Mouse (Mus musculus) liver, embryonic 14.5 days (tissue): ENCODE measurements around the gene Glis2.

Experiments used
- CTCF ChIP-seq: IDR thresholded peaks from 2 replicates; pipeline ENCODE4 v1.5.1; 2016; ENCODE audit warnings: antibody characterized with exemption, low read depth, control low read depth
- EP300 ChIP-seq: IDR thresholded peaks from 2 replicates; pipeline ENCODE4 v1.6.1; 2016; ENCODE audit warnings: antibody characterized with exemption, low read depth

DNA sequence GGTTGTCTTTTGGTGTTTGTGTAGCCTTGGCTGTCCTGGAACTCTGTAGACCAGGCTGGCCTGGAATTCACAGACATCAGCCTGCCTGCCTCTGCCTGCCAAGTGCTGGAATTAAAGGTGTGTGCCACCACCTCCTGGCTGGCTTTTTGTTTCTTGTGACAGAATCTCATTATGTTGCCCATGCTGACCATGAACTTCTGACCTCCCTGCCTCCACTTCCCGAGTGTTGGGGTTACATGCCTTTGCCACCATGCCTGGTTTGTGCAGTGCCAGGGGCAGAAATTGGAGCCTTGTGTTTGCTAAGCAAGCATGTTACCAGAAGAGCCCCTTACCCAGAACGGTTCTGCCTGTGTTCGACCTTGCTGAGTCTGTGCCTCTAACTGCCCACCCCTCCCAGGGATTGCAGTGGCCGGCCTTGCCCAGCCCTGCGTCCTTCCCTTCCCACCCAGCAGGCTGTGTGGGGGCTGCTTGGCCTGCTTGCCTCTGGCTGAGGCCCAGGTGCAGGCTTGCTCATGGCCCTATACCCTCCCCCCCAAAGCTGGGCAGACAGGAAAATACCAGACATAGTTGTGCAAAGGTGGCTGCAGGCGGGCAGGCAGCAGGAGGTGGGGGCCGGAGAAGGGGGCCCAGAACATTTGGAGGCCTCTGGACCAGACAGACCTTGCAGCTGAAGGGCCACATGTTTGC lies 8.4 kb downstream of the Glis2 start:
- TF ChIP-seq CTCF (no peak), EP300 (no peak)
